Mouse (Mus musculus) brain, embryonic 14.5 days (tissue): ENCODE results near the gene Gkn3.

Source experiments
- CTCF ChIP-seq: fragments of 200-500 bp; IDR thresholded peaks from 2 replicates; pipeline ENCODE4 v1.5.1; 2012; ENCODE audit warnings: inconsistent platforms, mild to moderate bottlenecking, moderate library complexity, borderline replicate concordance; ENCODE audit not compliant: insufficient read depth, insufficient read length; ENCODE audit errors: extremely low read depth
- POLR2A ChIP-seq: fragments of 200-500 bp; IDR thresholded peaks from 2 replicates; pipeline ENCODE4 v1.6.1; 2012; ENCODE audit warnings: mild to moderate bottlenecking, inconsistent platforms, borderline replicate concordance; ENCODE audit not compliant: poor library complexity, insufficient read depth, insufficient read length, severe bottlenecking; ENCODE audit errors: extremely low read depth

DNA sequence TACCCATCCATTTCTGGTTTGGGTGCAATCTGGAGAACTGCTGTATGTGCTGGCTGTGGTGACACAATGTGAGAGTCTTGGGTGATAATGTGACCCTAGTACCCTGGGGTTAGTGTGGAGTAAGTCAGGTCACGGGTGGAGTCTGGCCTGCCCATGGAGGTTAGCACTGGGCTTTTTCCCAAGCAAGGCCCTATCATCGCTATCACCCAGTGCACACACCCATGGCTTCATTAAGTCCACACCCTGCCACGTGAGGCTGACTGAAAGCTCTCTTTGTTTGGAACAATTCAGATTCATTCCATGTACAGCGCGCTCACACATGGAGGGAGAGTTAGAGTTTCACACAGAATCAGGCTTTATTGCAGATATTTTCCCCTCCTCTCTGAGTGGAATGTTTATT lies 34.3 kb downstream of the Gkn3 start:
- TF ChIP-seq CTCF: no peak
- TF ChIP-seq POLR2A: no peak
